Mouse (Mus musculus) testis, postnatal 14 days (tissue): ENCODE results near the gene 4933427D14Rik.

Experiments
- DNase-seq: peaks from one replicate; pipeline ENCODE4 v3.0.0; 2021; ENCODE audit warnings: low spot score

The 4933427D14Rik gene

GRCm38 (mm10) chr11:72140198-72140597, 67.1 kb downstream of the 4933427D14Rik start:
- no peak for DNase-seq

GRCm38 (mm10) chr11:72136231-72136982, 70.9 kb downstream of the 4933427D14Rik start:
- no peak for DNase-seq

- DNase-seq = no peak
Measured at GRCm38 (mm10) chr11:72135383-72136158, 71.7 kb downstream of the 4933427D14Rik start, which contains the start of gene Pitpnm3. Pitpnm3 (minus strand) TSS chr11:72135778.

DNA sequence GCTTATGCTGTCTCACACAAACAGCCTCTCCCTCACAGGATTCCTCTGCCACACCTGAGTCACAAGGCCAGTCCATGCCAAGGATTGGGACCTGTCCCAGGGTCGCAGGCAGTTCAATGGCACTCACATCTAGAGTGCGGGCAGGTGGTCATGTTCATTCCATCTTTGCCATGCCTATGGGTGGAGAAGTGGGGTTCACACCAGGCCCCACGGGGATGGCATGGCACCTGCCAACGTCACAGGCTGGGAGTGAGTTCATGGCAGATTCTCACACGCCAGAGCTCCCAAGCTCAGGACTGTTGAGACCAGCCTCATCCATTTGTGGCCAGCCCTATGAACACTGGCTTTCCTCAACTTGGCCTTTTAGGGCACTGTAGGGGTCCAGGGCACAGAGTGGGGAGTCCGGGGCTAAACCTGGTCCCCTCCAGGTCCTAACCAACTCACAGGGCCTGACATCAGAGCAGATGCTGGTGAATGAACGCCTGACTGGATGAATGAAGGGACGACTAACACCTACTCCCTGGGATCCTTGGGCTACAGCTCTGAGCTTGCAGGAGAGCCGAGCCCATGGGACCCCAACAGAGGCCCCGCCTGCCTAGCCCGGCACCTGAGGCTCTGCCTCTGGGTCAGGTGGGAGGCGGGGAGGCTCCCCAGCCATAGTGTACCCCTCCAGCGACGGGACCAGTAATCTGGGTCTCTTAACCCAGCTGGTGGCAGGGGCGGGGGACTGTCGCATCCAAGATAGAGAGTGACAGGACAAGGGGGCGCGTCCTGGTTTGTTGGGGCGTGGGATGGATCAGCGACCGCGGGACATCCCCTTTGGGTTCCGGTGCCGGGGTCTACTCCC, 72.5 kb downstream of the 4933427D14Rik start:
- no peak for DNase-seq

DNA sequence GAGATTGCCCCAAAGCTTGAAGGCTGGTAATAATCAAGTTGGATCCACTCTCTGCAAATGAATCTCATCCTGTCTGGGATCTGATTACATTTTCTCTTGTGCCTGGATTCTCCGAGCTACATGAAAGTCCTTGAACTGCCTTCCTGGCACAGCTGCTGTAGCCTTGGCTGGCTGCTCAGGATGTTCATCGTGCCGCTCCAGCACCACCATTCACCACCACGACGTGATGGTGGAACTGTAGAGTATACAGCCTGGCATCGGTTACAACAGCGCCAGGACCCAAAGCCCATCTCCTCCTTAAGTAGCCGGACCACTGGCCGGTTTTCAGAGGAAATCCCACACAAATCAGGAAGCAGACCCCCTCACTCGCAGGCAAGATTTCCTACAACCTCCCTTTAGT, 74.2 kb downstream of the 4933427D14Rik start:
- DNase-seq = peak; percentile 19

DNA sequence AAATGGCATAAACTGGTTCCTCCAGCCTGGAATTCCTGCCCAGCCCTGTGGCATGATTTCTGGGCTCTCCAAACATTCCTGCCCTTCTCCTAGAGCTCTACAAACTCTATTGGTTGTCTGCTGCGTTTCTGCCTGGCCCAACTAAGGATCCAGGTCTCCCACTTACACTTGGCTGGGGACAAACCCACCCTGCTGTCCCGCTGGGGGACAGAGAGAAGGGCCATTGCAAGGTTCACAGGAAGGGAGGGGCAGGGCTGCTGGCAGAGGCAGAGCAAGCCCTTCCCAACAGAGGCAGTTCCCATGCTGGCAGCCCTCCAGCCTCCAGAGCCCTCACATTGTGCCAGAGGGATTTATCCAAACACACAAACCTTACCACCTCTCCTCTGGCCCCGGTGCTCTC, 75.0 kb downstream of the 4933427D14Rik start:
- DNase-seq = no peak

- DNase-seq = no peak
Measured at GRCm38 (mm10) chr11:72131697-72132096, 75.6 kb downstream of the 4933427D14Rik start.

DNA sequence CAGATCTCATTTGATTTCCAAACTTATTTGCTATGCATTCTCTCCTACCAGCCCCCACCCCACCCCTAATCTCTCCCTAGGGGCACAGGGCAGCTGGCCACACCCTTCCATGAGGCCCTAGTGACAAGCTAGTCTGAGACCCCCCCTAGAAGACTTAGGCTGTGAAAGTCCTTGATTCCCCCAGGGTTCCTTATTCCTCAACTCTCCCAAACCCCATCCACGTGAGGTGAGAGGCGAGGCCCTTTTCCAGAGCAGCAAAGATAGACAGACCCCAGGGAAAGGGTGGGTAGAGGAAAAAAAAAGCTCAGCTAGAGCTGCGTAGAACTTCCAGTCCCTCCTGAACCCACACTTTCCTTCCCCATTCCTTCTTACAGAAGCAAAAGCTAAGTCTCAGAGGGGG, 76.4 kb downstream of the 4933427D14Rik start:
- no peak for DNase-seq

DNA sequence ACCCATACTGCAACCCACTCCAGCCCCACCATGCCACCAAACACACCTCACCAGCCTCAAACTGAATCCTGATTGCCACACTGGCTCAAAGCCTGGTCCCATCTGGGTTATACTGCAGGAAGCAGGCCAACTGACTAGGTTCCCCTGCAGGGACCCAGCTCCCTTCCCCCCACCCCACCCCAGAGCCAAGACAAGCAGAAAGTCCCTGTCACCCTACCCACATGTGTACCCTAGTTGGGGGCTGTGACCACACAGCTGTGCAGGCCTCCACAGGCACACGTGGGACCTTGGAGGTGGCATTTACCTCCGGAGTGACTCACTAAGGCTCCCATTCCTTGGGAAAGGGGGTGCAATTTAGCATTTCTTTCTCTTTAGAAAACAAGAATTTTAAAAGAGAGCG, 76.8 kb downstream of the 4933427D14Rik start:
- DNase-seq = no peak

- DNase-seq = no peak
Measured at GRCm38 (mm10) chr11:72130021-72130420, 77.2 kb downstream of the 4933427D14Rik start.

- DNase-seq = no peak
Measured at GRCm38 (mm10) chr11:72129032-72129894, 78.0 kb downstream of the 4933427D14Rik start.

- DNase-seq = no peak
Measured at GRCm38 (mm10) chr11:72127450-72128189, 79.6 kb downstream of the 4933427D14Rik start.

DNA sequence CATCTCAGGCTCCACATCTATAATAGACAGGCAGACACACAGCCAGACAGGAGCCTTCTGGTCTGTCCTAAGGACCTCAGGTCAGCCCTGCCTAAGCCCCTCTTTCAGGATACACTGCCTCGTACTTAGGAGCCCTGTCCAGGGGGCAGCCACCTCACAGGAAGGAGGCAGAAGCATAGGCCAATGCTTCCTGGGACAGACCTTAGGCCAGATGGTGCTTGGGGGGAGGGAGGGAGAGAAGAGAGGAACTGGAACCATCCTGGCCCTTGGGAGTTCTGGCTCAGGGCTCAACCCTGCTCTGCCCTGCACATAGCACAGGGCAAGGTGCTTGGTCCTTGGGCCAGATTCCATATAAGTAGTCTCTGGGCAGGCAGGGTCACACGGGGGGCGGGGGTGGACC, 81.5 kb downstream of the 4933427D14Rik start:
- DNase-seq = no peak

DNA sequence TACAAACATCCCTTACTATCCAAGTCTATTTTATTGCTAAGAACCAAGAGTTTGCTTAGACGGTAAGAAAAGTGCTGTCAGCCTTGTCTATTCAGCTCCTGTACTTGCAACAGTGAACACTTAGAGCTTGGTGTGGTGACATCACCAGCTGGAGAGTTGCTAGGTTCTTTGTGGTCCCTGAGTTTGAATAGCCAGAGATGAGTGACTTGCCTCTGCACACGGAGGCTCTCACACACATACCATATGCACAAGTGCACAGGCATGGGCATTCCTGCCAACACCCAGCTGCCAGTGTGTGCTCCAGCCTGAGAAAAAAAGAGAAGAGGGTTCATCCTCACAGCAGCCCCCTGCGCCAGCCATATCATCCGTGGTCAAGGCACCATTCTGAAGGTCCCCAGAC, 83.7 kb downstream of the 4933427D14Rik start:
- DNase-seq = no peak

GRCm38 (mm10) chr11:72120354-72120753, 86.9 kb downstream of the 4933427D14Rik start:
- DNase-seq = no peak

DNA sequence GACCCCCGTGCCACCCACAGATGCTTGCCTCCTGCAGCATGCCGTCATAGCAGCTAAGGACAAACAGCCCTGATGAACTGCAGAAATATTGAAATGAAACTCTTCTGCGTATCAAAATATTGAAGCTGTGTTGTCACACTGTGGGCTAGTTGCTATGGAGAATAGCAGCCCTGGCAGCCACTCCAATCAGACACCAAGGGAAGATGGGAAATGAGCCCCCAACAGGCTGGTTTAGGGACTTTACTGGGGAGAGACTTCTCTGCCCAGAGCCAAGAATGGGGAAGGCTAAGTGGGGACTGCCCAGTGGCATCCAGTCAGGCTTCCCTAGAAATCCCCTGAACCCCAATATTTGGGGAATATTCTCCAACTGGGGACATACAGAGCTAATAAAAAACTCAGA, 88.6 kb downstream of the 4933427D14Rik start:
- no peak for DNase-seq

GRCm38 (mm10) chr11:72113296-72113695, 94.0 kb downstream of the 4933427D14Rik start:
- no peak for DNase-seq

DNA sequence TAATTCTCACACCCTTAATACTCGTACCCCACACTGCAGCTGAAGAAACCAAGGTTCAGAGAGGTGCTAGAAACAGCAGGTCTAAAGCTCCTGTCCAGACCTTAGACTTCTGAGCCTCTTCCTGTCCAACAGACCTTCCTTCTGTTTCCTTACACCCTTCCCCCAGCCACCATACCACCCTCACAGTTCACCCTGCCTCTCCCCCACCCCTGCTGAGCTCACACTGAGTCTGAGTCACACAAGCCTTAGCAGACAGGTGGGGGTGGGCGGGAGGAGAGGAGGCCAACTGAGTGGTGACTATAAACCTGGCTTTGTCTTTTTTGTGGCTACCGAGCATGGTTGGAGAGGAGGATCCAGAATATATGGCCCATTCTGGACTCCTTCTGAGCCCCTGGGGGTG, 96.5 kb downstream of the 4933427D14Rik start:
- DNase-seq = no peak

DNA sequence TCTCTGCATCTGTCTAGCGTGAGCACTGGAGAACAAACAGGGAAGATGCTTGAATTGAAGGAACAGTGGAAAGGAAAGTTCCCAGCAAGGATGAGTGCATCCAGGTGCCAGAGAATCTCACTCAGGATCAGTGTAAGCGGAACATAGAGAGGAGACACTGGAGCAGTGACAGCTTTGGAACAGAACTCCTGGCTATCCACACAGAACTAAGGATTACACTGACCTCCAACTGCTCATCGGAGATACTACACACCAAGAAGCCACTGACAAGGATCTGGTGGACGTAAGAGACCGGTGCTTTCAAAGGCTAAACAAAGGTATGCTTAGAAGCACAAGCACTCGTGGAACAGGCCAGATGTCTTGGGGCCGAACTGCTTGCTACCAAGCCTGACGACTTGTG, 103.0 kb downstream of the 4933427D14Rik start:
- DNase-seq = no peak
